Mouse (Mus musculus) urinary bladder, postnatal 25 days (tissue): ENCODE results near the gene Angpt4.

ENCODE experiments used
- DNase-seq: peaks from one replicate; pipeline ENCODE4 v3.0.0; 2022; ENCODE audit warnings: low spot score

Angpt4 gene

GRCm38 (mm10) chr2:151910919-151911500, at the start of gene Angpt4:
Angpt4 (plus strand) TSS chr2:151911210.
- no peak for DNase-seq

- DNase-seq = no peak
These were observed 48.7 kb upstream of the Angpt4 start for GRCm38 (mm10) chr2:151862257-151862810.

GRCm38 (mm10) chr2:151864941-151865340, 46.1 kb upstream of the Angpt4 start:
- DNase-seq = no peak

GRCm38 (mm10) chr2:151866487-151866886, 44.5 kb upstream of the Angpt4 start:
- peak; percentile 11 for DNase-seq

- no peak for DNase-seq
These were observed 42.8 kb upstream of the Angpt4 start for GRCm38 (mm10) chr2:151868196-151868595.

- peak; percentile 17 for DNase-seq
These were observed 36.5 kb upstream of the Angpt4 start for GRCm38 (mm10) chr2:151874551-151874950.

GRCm38 (mm10) chr2:151876012-151876485, 35.0 kb upstream of the Angpt4 start:
- peak; percentile 34 for DNase-seq

GRCm38 (mm10) chr2:151878645-151879044, 32.4 kb upstream of the Angpt4 start:
- DNase-seq = no peak

GRCm38 (mm10) chr2:151879760-151880159, 31.2 kb upstream of the Angpt4 start:
- DNase-seq = no peak

GRCm38 (mm10) chr2:151891031-151891430, 20.0 kb upstream of the Angpt4 start:
- DNase-seq = no peak

GRCm38 (mm10) chr2:151893122-151893774, 17.8 kb upstream of the Angpt4 start:
- no peak for DNase-seq

GRCm38 (mm10) chr2:151894209-151894980, 16.6 kb upstream of the Angpt4 start:
- DNase-seq = no peak

GRCm38 (mm10) chr2:151895911-151896310, 15.1 kb upstream of the Angpt4 start:
- no peak for DNase-seq

GRCm38 (mm10) chr2:151898106-151898505, 12.9 kb upstream of the Angpt4 start:
- no peak for DNase-seq

- no peak for DNase-seq
These were observed 10.2 kb upstream of the Angpt4 start for GRCm38 (mm10) chr2:151900845-151901244.

GRCm38 (mm10) chr2:151903267-151903666, 7.7 kb upstream of the Angpt4 start:
- DNase-seq = no peak

GRCm38 (mm10) chr2:151903933-151904332, 7.1 kb upstream of the Angpt4 start:
- DNase-seq = no peak

GRCm38 (mm10) chr2:151904636-151905035, 6.4 kb upstream of the Angpt4 start:
- no peak for DNase-seq

- no peak for DNase-seq
These were observed 4.0 kb upstream of the Angpt4 start for GRCm38 (mm10) chr2:151907020-151907419.

- DNase-seq = no peak
These were observed 1.6 kb upstream of the Angpt4 start for GRCm38 (mm10) chr2:151909386-151909785.

GRCm38 (mm10) chr2:151910498-151910897, 512 bp upstream of the Angpt4 start:
- DNase-seq = no peak

GRCm38 (mm10) chr2:151911751-151912150, 741 bp downstream of the Angpt4 start:
- DNase-seq = no peak

GRCm38 (mm10) chr2:151914120-151914519, 3.1 kb downstream of the Angpt4 start:
- DNase-seq = no peak
